Mouse (Mus musculus) heart, postnatal 0 days (tissue): ENCODE data around the gene Cnn2. TPM values are rescaled to one million over a fixed set of nuclear protein-coding genes. Genes with fewer than 3 reads are reported as not detected.

Experiments
- ATAC-seq: fragments of 200-750 bp; cut with Nextera tagmentation; 2 replicates; pipeline ENCODE4 v1.8.0; 2017; ENCODE audit warnings: low read depth, moderate number of reproducible peaks, moderate library complexity; ENCODE audit not compliant: insufficient read depth
- DNase-seq: peaks from one replicate; pipeline ENCODE4 v3.0.0-alpha.2; 2016; ENCODE audit warnings: low spot score
- H3K27ac ChIP-seq: fragments of 300-500 bp; sonication (generic); 2 replicates; pipeline ENCODE4 v1.5.1; 2014; ENCODE audit warnings: low read depth, mild to moderate bottlenecking
- H3K27me3 ChIP-seq: fragments of 300-500 bp; sonication (generic); 2 replicates; pipeline ENCODE4 v1.6.1; 2014; ENCODE audit warnings: low read length, mixed read lengths; ENCODE audit not compliant: control insufficient read depth, insufficient read depth
- H3K36me3 ChIP-seq: fragments of 300-500 bp; sonication (generic); replicated peaks from 2 replicates; pipeline ENCODE4 v1.6.1; 2014; ENCODE audit warnings: low read length, mixed read lengths; ENCODE audit not compliant: control insufficient read depth, insufficient read depth
- H3K4me1 ChIP-seq: fragments of 300-500 bp; sonication (generic); 2 replicates; pipeline ENCODE4 v1.6.1; 2014; ENCODE audit warnings: antibody characterized with exemption; ENCODE audit not compliant: control insufficient read depth, insufficient read depth
- H3K4me2 ChIP-seq: fragments of 300-500 bp; sonication (generic); 2 replicates; pipeline ENCODE4 v1.6.1; 2014; ENCODE audit warnings: low read depth, mild to moderate bottlenecking, low read length, moderate library complexity
- H3K4me3 ChIP-seq: fragments of 300-500 bp; sonication (generic); 2 replicates; pipeline ENCODE4 v1.5.1; 2014; ENCODE audit warnings: low read depth, low read length
- H3K9ac ChIP-seq: fragments of 300-500 bp; sonication (generic); replicated peaks from 2 replicates; pipeline ENCODE4 v1.6.1; 2014; ENCODE audit warnings: low read depth, low read length, mixed read lengths
- H3K9me3 ChIP-seq: fragments of 300-500 bp; sonication (generic); replicated peaks from 2 replicates; pipeline ENCODE4 v1.6.1; 2016; ENCODE audit warnings: low read length; ENCODE audit not compliant: control insufficient read depth
- CTCF ChIP-seq: IDR thresholded peaks from 2 replicates; pipeline ENCODE4 v1.5.1; 2016; ENCODE audit warnings: antibody characterized with exemption, control low read depth, low read depth
- EP300 ChIP-seq: IDR thresholded peaks from 2 replicates; pipeline ENCODE4 v1.6.1; 2016; ENCODE audit warnings: antibody characterized with exemption, low read depth
- WGBS: fragments of 180-500 bp; shearing (Covaris S2); extraction: QIAGEN DNeasy Blood & Tissue Kit; methylation state at CpG from one replicate; pipeline ENCODE4 v1.1.7; 2014; 5-methylcytosine and 5-hydroxymethylcytosine counted together
- polyA plus RNA-seq: library from polyadenylated mRNA; unstranded; fragments of >200 nt; fragmentation: Nextera tagmentation; extraction: Ambion mirVana; gene quantifications from 2 replicates; pipeline ENCODE4 v1.2.1, GENCODE M21; 2015
- total RNA-seq: library from RNA; depleted of rRNA; stranded (reverse); fragments of >200 nt; gene quantifications from 2 replicates; pipeline ENCODE4 v1.2.3, GENCODE M21; 2014; ENCODE audit warnings: low replicate concordance

The Cnn2 gene
- total and polyA plus RNA-seq, 2 experiments from 2014 or later = 142 to 149 TPM

GRCm38 (mm10) chr10:80004233-80004705 lies 15.9 kb downstream of the Cnn2 start:
- H3K9ac ChIP-seq = no peak overlapping the region
- ATAC-seq (no peak), DNase-seq (no peak)
- H3K4me2 ChIP-seq = no peak overlapping the region
- 76% methylated on average over 8 of the region's 8 CpGs for WGBS
- H3K9me3 ChIP-seq = no peaks in the 10 kb centered on the region
- TF ChIP-seq CTCF (no peak), EP300 (no peak)
- H3K27me3 ChIP-seq = no peaks in the 10 kb centered on the region
- H3K27ac ChIP-seq = no peak overlapping the region
- H3K36me3 ChIP-seq = peaks cover 15% of the 10 kb centered on the region
- H3K4me1 ChIP-seq = peaks cover 8% of the 10 kb centered on the region; the same call in 1 of the 2 replicates
- H3K4me3 ChIP-seq = no peak overlapping the region

GRCm38 (mm10) chr10:80011740-80012139 lies 23.4 kb downstream of the Cnn2 start:
- Histone ChIP-seq H3K4me3 (no peak overlapping the region), H3K27me3 (peaks cover 20% of the 10 kb centered on the region), H3K9ac (no peak overlapping the region), H3K4me1 (no peaks in the 10 kb centered on the region), H3K27ac (no peak overlapping the region), H3K36me3 (peaks cover 50% of the 10 kb centered on the region), H3K9me3 (peaks cover 15% of the 10 kb centered on the region), H3K4me2 (no peak overlapping the region)
- TF ChIP-seq EP300 (no peak), CTCF (no peak)
- DNase-seq (no peak), ATAC-seq (no peak)
- WGBS = 86% methylated on average over 6 of the region's 6 CpGs

- no peak overlapping the region for H3K4me3 ChIP-seq
- peaks cover 15% of the 10 kb centered on the region for H3K9me3 ChIP-seq
- H3K4me2 ChIP-seq = no peak overlapping the region
- WGBS = 51% methylated on average over 25 of the region's 25 CpGs
- H3K27me3 ChIP-seq = peaks cover 21% of the 10 kb centered on the region
- H3K27ac ChIP-seq = no peak overlapping the region
- peaks cover 44% of the 10 kb centered on the region for H3K36me3 ChIP-seq
- H3K4me1 ChIP-seq = no peaks in the 10 kb centered on the region
- ATAC-seq (no peak), DNase-seq (no peak)
- no peak overlapping the region for H3K9ac ChIP-seq
- no peak for TF ChIP-seq EP300
- no peak for TF ChIP-seq CTCF
Observed at GRCm38 (mm10) chr10:80013609-80014008, 25.2 kb downstream of the Cnn2 start.

- Histone ChIP-seq H3K9me3 (peaks cover 15% of the 10 kb centered on the region), H3K27ac (no peak overlapping the region), H3K4me1 (no peaks in the 10 kb centered on the region), H3K9ac (no peak overlapping the region), H3K4me3 (no peak overlapping the region), H3K4me2 (no peak overlapping the region), H3K36me3 (peaks cover 34% of the 10 kb centered on the region), H3K27me3 (peaks cover 22% of the 10 kb centered on the region)
- no peak for DNase-seq
- TF ChIP-seq CTCF (0 out of 2 replicates have a peak, but pooled peaks have one; percentile 22), EP300 (no peak)
- WGBS = 38% methylated on average over 28 of the region's 28 CpGs
- ATAC-seq = no peak
Observed at GRCm38 (mm10) chr10:80014484-80015290, 26.3 kb downstream of the Cnn2 start.

GRCm38 (mm10) chr10:80015583-80015982 lies 27.2 kb downstream of the Cnn2 start:
- WGBS = 69% methylated on average over 10 of the region's 10 CpGs
- TF ChIP-seq EP300 = no peak
- no peak overlapping the region for H3K4me3 ChIP-seq
- peaks cover 8% of the 10 kb centered on the region for H3K9me3 ChIP-seq
- DNase-seq (no peak), ATAC-seq (no peak)
- H3K27ac ChIP-seq = no peak overlapping the region
- H3K36me3 ChIP-seq = peaks cover 26% of the 10 kb centered on the region
- H3K27me3 ChIP-seq = peaks cover 22% of the 10 kb centered on the region
- no peaks in the 10 kb centered on the region for H3K4me1 ChIP-seq
- no peak overlapping the region for H3K9ac ChIP-seq
- H3K4me2 ChIP-seq = no peak overlapping the region
